Mouse (Mus musculus) urinary bladder, adult 2 months (tissue): ENCODE measurements around the gene Olfr10. TPM values are rescaled to one million over a fixed set of nuclear protein-coding genes. Genes with fewer than 3 reads are reported as not detected.
"Not testable (repeated sequence)": the region's sequence is repeated elsewhere in the genome, so short reads cannot be mapped to it uniquely, and the experiment has no call there.

ENCODE experiments used
- DNase-seq: peaks from one replicate; pipeline ENCODE4 v3.0.0; 2022; ENCODE audit warnings: low spot score
- polyA plus RNA-seq: library from polyadenylated mRNA; depleted of rRNA; stranded (reverse); fragments of >200 nt; gene quantifications from 2 replicates; pipeline ENCODE4 v1.2.3, GENCODE M21; 2012; rRNA removed

Olfr10 gene
- not detected in 2 replicates for polyA plus RNA-seq

- no peak for DNase-seq
These were observed at the start of gene Olfr10 for GRCm38 (mm10) chr11:49304441-49304840. TSS of gene Olfr10 (plus strand) at chr11:49304741.

- no peak for DNase-seq
These were observed 45.2 kb upstream of the Olfr10 start for GRCm38 (mm10) chr11:49259296-49259695.

GRCm38 (mm10) chr11:49259829-49260228, 44.7 kb upstream of the Olfr10 start:
- no peak for DNase-seq

GRCm38 (mm10) chr11:49260598-49261312, 43.8 kb upstream of the Olfr10 start:
- DNase-seq, result no peak

- no peak for DNase-seq
These were observed 43.2 kb upstream of the Olfr10 start for GRCm38 (mm10) chr11:49261313-49261855.

GRCm38 (mm10) chr11:49262286-49262685, 42.3 kb upstream of the Olfr10 start:
- no peak for DNase-seq

GRCm38 (mm10) chr11:49263149-49263548, 41.4 kb upstream of the Olfr10 start:
- DNase-seq, result no peak

GRCm38 (mm10) chr11:49264081-49264480, 40.5 kb upstream of the Olfr10 start:
- no peak for DNase-seq

GRCm38 (mm10) chr11:49264622-49265021, 39.9 kb upstream of the Olfr10 start:
- DNase-seq, result no peak

- no peak for DNase-seq
These were observed 39.4 kb upstream of the Olfr10 start for GRCm38 (mm10) chr11:49265101-49265500.

- DNase-seq, result no peak
These were observed 37.9 kb upstream of the Olfr10 start for GRCm38 (mm10) chr11:49266671-49267070.

- DNase-seq, result no peak
These were observed 37.2 kb upstream of the Olfr10 start for GRCm38 (mm10) chr11:49267316-49267715.

- DNase-seq, result no peak
These were observed 36.5 kb upstream of the Olfr10 start for GRCm38 (mm10) chr11:49267970-49268579.

- DNase-seq, result no peak
These were observed 34.8 kb upstream of the Olfr10 start for GRCm38 (mm10) chr11:49269761-49270160.

- DNase-seq, result no peak
These were observed 34.2 kb upstream of the Olfr10 start for GRCm38 (mm10) chr11:49270368-49270767.

GRCm38 (mm10) chr11:49271334-49271733, 33.2 kb upstream of the Olfr10 start:
- DNase-seq, result no peak

- DNase-seq, result no peak
These were observed 30.6 kb upstream of the Olfr10 start for GRCm38 (mm10) chr11:49273834-49274519.

GRCm38 (mm10) chr11:49278222-49278621, 26.3 kb upstream of the Olfr10 start, which contains the start of gene Olfr1393:
TSS of gene Olfr1393 (plus strand) at chr11:49278304.
- DNase-seq, result no peak

- not testable (repeated sequence) for DNase-seq
These were observed 19.6 kb upstream of the Olfr10 start, which contains the start of gene Olfr1392 for GRCm38 (mm10) chr11:49284982-49285381. TSS of gene Olfr1392 (plus strand) at chr11:49285282.

- DNase-seq, result no peak
These were observed 17.3 kb upstream of the Olfr10 start for GRCm38 (mm10) chr11:49287251-49287650.

- DNase-seq, result no peak
These were observed 11.8 kb upstream of the Olfr10 start for GRCm38 (mm10) chr11:49292777-49293176.

- DNase-seq, result not testable (repeated sequence)
These were observed 4.0 kb downstream of the Olfr10 start for GRCm38 (mm10) chr11:49308547-49308946.
